Mouse (Mus musculus): ENCODE measurements at regions not wholly inside any gene's neighbourhood (a gene's known extent, or its start where the extent isn't known, plus 50 kb on each side); places are given as distances from the start of the nearest gene placed in this dataset.

GRCm38 (mm10) chr13:111984081-111984574, 175.3 kb upstream of the Map3k1 start:
- Histone ChIP-seq H3K4me3 (no peak overlapping the region), H3K27ac (no peak overlapping the region), H3K36me3 (no peaks in the 10 kb centered on the region), H3K4me2 (no peak overlapping the region), H3K9ac (no peak overlapping the region), H3K9me3 (no peaks in the 10 kb centered on the region), H3K27me3 (no peaks in the 10 kb centered on the region), H3K4me1 (peaks cover 8% of the 10 kb centered on the region)
- 59% methylated on average over 10 of the region's 10 CpGs for WGBS
- no peak for ATAC-seq (ENCODE audit: insufficient number of reproducible peaks, low FRiP score, low TSS enrichment, low read depth)

GRCm38 (mm10) chr13:111985406-111985805, 176.6 kb upstream of the Map3k1 start:
- ATAC-seq (ENCODE audit: insufficient number of reproducible peaks, low FRiP score, low TSS enrichment, low read depth), result no peak
- H3K9me3 ChIP-seq, result no peaks in the 10 kb centered on the region
- no peaks in the 10 kb centered on the region for H3K36me3 ChIP-seq
- no peak overlapping the region for H3K27ac ChIP-seq
- no peak overlapping the region for H3K4me2 ChIP-seq
- WGBS, result 81% methylated on average over 5 of the region's 5 CpGs
- H3K4me1 ChIP-seq, result no peaks in the 10 kb centered on the region
- no peaks in the 10 kb centered on the region for H3K27me3 ChIP-seq
- H3K4me3 ChIP-seq, result no peak overlapping the region
- no peak overlapping the region for H3K9ac ChIP-seq

DNA sequence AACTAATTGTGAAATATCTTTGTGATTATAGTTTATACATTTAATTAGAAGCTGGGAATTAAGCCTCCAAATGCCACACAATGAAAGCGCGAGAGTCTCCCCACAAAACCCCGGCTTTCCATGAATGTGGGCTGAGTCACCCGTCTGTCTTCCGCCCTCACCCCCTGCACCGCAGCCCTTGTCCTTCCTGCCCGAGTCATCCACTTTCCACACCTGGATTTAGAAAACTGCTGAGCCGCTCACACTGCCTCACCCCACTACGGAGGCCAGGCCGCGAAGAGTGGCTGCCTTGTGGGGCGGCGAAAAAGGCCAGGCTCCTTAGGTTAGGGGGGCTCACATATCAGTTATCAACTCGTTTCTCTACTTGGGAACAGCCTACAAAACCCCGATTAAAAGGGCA, 177.9 kb upstream of the Map3k1 start:
- Histone ChIP-seq H3K9me3 (no peaks in the 10 kb centered on the region), H3K4me3 (no peak overlapping the region), H3K36me3 (no peaks in the 10 kb centered on the region), H3K27ac (no peak overlapping the region), H3K27me3 (0 out of 2 replicates have a peak, but pooled peaks cover 2% of the 10 kb centered on the region), H3K4me1 (no peaks in the 10 kb centered on the region), H3K9ac (no peak overlapping the region), H3K4me2 (no peak overlapping the region)
- WGBS, result 84% methylated on average over 15 of the region's 15 CpGs
- ATAC-seq (ENCODE audit: insufficient number of reproducible peaks, low FRiP score, low TSS enrichment, low read depth), result no peak

DNA sequence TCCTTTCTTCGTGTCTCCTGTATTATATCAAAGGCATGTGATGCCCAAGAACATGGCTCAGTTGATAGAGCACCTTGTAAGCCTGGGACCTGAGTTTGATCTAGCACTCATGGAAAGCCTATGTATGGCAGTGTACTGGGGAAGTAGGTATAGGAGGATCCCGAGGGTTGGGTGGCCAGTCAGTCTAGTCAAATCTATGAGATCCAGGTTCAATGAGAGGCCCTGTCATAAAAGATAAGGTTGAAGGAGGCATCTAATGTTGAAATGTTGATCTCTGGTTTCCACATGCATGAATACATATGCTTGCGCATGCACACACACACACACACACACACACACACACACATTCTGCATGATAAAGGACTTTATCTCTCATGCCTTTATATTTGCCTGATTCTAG, 178.6 kb upstream of the Map3k1 start:
- H3K27ac ChIP-seq, result no peak overlapping the region

GRCm38 (mm10) chr13:111990913-111991534, 182.2 kb upstream of the Map3k1 start:
- H3K9me3 ChIP-seq, result no peaks in the 10 kb centered on the region
- no peak overlapping the region for H3K4me3 ChIP-seq
- no peak for ATAC-seq (ENCODE audit: insufficient number of reproducible peaks, low FRiP score, low TSS enrichment, low read depth)
- no peaks in the 10 kb centered on the region for H3K36me3 ChIP-seq
- H3K4me1 ChIP-seq, result no peaks in the 10 kb centered on the region
- H3K27ac ChIP-seq, result no peak overlapping the region
- WGBS, result 23% methylated on average over 11 of the region's 11 CpGs
- H3K4me2 ChIP-seq, result no peak overlapping the region
- 0 out of 2 replicates have a peak, but pooled peaks cover 2% of the 10 kb centered on the region for H3K27me3 ChIP-seq
- H3K9ac ChIP-seq, result no peak overlapping the region

More for the DNA sequence above, 178.6 kb upstream of the Map3k1 start:
- H3K4me2 ChIP-seq, result no peak overlapping the region
- no peak for ATAC-seq (ENCODE audit: insufficient number of reproducible peaks, low FRiP score, low TSS enrichment, low read depth)
- no peaks in the 10 kb centered on the region for H3K4me1 ChIP-seq
- no peak overlapping the region for H3K4me3 ChIP-seq
- 0 out of 2 replicates have a peak, but pooled peaks cover 2% of the 10 kb centered on the region for H3K27me3 ChIP-seq
- no peaks in the 10 kb centered on the region for H3K9me3 ChIP-seq
- H3K36me3 ChIP-seq, result no peaks in the 10 kb centered on the region
- 89% methylated on average over 3 of the region's 3 CpGs for WGBS
- no peak overlapping the region for H3K9ac ChIP-seq

DNA sequence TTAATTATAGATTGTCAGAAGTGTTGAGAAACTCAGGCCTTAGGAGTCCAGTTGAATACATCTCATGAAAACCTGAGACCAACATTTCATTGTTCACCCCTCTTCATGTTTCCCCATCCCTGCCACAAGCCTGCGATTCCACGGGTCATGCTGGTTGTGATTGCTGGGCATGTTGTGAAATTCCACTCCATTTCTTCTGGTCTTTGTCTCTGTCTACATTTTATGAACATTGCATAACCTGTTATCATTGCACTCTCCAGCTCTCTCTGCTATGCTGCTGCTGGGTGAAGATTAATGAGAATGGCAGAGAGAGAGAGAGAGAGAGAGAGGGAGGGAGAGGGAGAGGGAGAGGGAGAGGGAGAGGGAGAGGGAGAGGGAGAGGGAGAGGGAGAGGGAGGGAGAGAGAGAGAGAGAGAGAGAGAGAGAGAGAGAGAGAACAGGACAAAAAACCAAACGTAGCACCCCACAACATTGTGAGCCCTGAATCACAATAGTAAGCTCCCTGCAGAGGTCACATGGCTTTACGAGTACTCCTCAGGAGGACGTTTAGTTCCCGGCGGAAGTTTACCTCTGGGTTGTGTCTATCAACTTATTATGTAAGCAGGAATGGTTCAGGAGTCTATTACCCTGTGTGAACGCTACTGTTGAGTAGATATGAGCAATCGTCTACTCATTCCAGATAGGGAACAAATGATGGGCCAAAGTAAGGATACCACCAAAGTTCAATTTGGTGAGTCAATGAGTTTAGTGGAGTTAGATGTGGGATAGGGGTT, 183.5 kb upstream of the Map3k1 start:
- Histone ChIP-seq H3K4me1 (no peaks in the 10 kb centered on the region), H3K27ac (no peak overlapping the region), H3K9me3 (no peaks in the 10 kb centered on the region), H3K4me3 (no peak overlapping the region), H3K36me3 (no peaks in the 10 kb centered on the region), H3K27me3 (0 out of 2 replicates have a peak, but pooled peaks cover 2% of the 10 kb centered on the region), H3K4me2 (no peak overlapping the region), H3K9ac (no peak overlapping the region)
- 70% methylated on average over 9 of the region's 9 CpGs for WGBS
- ATAC-seq (ENCODE audit: insufficient number of reproducible peaks, low FRiP score, low TSS enrichment, low read depth), result no peak

- no peaks in the 10 kb centered on the region for H3K9me3 ChIP-seq
- no peak for ATAC-seq (ENCODE audit: insufficient number of reproducible peaks, low FRiP score, low TSS enrichment, low read depth)
- H3K9ac ChIP-seq, result no peak overlapping the region
- 83% methylated on average over 5 of the region's 5 CpGs for WGBS
- H3K27me3 ChIP-seq, result 0 out of 2 replicates have a peak, but pooled peaks cover 2% of the 10 kb centered on the region
- H3K36me3 ChIP-seq, result no peaks in the 10 kb centered on the region
- no peak overlapping the region for H3K4me2 ChIP-seq
- no peaks in the 10 kb centered on the region for H3K4me1 ChIP-seq
- no peak overlapping the region for H3K27ac ChIP-seq
- no peak overlapping the region for H3K4me3 ChIP-seq
Measured at GRCm38 (mm10) chr13:111994862-111995490, 186.2 kb upstream of the Map3k1 start.

DNA sequence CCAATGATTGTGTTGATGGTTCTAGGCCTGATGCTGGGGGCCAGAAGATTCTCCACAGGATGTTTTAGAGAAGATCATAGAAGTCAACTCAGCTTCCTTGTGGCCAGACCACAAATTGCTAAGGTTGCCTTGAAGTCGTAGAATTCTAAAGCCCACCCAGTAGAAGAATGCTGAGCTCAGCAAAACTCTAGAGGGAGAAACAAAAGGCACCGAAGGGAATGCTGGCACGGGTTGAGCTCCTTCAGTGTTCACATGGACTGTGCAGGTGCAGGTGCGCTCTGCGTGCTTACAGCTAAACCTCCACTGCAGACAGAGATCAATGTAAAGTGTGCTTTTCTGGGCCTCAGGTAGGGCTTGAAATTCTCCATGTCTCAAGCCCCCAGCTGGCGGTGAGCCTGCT, 186.9 kb upstream of the Map3k1 start:
- H3K4me1 ChIP-seq, result no peaks in the 10 kb centered on the region
- no peaks in the 10 kb centered on the region for H3K9me3 ChIP-seq
- no peak overlapping the region for H3K27ac ChIP-seq
- no peak overlapping the region for H3K4me3 ChIP-seq
- H3K36me3 ChIP-seq, result no peaks in the 10 kb centered on the region
- H3K9ac ChIP-seq, result no peak overlapping the region
- no peak overlapping the region for H3K4me2 ChIP-seq
- 0 out of 2 replicates have a peak, but pooled peaks cover 2% of the 10 kb centered on the region for H3K27me3 ChIP-seq
- 79% methylated on average over 6 of the region's 6 CpGs for WGBS
- ATAC-seq (ENCODE audit: insufficient number of reproducible peaks, low FRiP score, low TSS enrichment, low read depth), result no peak

DNA sequence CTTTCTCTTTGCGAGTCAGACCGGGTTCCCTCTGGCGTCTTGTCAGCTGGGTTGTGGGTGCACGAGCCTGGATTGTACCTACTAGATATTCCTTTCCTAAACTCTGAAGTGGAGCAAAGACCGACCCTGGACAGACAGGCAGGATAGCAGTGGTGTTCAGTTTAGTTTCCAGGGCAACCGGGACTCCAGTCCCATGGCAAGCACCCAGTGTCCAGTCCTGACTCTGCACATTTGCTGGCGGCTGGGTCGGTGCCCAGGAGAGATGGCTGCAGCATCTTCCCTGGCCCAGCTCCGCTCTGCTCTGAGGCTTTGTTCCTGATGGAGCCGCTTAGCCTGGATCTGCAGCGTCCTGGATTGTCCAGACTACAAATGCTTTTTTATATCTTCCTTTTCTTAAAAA, 188.1 kb upstream of the Map3k1 start:
- H3K9me3 ChIP-seq, result no peaks in the 10 kb centered on the region
- H3K4me3 ChIP-seq, result no peak overlapping the region
- H3K27me3 ChIP-seq, result no peaks in the 10 kb centered on the region
- H3K9ac ChIP-seq, result no peak overlapping the region
- H3K27ac ChIP-seq, result no peak overlapping the region
- H3K4me2 ChIP-seq, result no peak overlapping the region
- peaks cover 10% of the 10 kb centered on the region for H3K4me1 ChIP-seq
- ATAC-seq (ENCODE audit: insufficient number of reproducible peaks, low FRiP score, low TSS enrichment, low read depth), result no peak
- H3K36me3 ChIP-seq, result no peaks in the 10 kb centered on the region
- 74% methylated on average over 11 of the region's 11 CpGs for WGBS

DNA sequence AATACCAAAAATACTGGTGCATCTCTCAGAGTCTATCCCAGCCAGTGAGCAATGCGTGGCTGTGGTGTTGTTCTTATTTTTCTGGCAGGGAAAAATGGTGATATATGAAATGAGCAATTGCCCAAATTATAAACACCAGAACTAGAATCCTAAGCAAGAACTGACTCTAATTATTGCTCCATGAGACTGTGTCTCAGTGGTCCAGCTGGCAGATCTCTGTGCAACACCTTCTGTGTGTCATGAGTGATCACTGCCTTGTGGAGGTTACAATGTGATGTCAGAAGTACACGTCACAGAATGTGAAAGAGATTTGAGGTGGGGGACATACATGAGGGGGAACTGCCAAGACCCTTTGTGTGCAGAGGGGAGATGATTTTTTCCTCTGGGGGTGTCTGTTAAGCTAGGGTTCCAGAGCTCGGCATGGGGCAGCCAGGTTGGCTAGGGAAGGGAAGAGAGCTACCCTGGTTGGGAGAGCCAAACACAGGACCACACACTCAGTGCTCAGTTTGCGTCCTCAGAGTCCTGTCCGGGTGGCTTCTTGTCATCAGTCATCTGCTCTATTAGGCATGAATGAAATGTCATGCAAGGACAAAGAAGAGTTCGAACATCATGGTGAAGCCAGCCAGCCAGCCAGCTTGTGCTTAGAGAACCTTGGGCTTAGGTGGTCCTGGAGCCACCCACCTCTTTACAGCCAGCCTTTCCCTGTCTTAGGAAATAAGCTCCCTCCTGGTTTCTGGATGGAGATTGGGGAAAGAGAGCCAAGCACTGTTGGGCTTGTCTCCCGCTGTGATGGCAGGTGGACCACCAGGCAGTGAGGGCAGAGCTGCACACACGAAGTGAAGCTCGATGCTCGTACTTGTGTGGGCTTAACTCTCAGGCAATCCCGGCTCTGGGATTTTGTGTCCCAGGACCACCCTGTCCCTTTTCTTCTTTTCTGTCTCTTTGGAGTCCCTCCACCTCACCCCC, 189.5 kb upstream of the Map3k1 start:
- 73% methylated on average over 11 of the region's 11 CpGs for WGBS
- Histone ChIP-seq H3K9me3 (no peaks in the 10 kb centered on the region), H3K27ac (no peak overlapping the region), H3K27me3 (no peaks in the 10 kb centered on the region), H3K9ac (no peak overlapping the region), H3K4me2 (no peak overlapping the region), H3K36me3 (no peaks in the 10 kb centered on the region), H3K4me3 (no peak overlapping the region), H3K4me1 (peaks cover 19% of the 10 kb centered on the region)
- ATAC-seq (ENCODE audit: insufficient number of reproducible peaks, low FRiP score, low TSS enrichment, low read depth), result no peak

- no peaks in the 10 kb centered on the region for H3K9me3 ChIP-seq
- H3K36me3 ChIP-seq, result no peaks in the 10 kb centered on the region
- peaks cover 19% of the 10 kb centered on the region for H3K4me1 ChIP-seq
- no peak overlapping the region for H3K4me3 ChIP-seq
- ATAC-seq (ENCODE audit: insufficient number of reproducible peaks, low FRiP score, low TSS enrichment, low read depth), result no peak
- no peak overlapping the region for H3K27ac ChIP-seq
- H3K9ac ChIP-seq, result no peak overlapping the region
- WGBS, result 90% methylated on average over 6 of the region's 6 CpGs
- H3K4me2 ChIP-seq, result no peak overlapping the region
- H3K27me3 ChIP-seq, result no peaks in the 10 kb centered on the region
Measured at GRCm38 (mm10) chr13:111999647-112000292, 191.0 kb upstream of the Map3k1 start.
